Comparison of ENCODE assay signal across 20 mouse cellular contexts in the genomic region with DNA sequence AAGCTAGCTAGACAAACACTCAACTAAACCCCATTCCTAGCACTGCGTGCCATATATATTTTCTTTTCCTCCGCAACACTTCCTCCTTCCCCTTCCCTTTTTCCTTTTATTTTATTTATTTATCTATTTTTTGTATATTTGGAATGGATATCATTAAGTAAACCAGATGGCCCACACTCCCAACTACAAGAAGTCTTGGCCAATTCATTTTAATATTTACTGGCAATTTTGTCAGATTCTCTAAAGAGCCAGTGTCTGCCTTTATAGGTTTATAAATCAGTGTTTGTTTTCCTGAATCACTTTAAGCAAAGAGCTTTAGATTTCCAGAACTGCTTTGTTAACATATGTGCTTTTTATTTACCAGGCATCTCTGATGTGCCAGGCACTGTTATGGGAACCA. TPM values are rescaled to one million over a fixed set of nuclear protein-coding genes. Genes with fewer than 3 reads are reported as not detected.
DNase-seq lines count a peak whose midpoint lies in the region; ATAC-seq and TF ChIP-seq lines count a peak whose summit lies in the region.
"Had no signal": no experiment of that assay in that cellular context is flagged by ENCODE, and none has a peak within 500 bp of the region (broad histone marks: within the 10 kb centered on the region; RNA-seq: fewer than 3 reads in every experiment).

No protein-coding gene starts in this region.

- H3K27me3 ChIP-seq in heart, embryonic 16.5 days (ENCODE audit: control insufficient read depth, insufficient read depth, low read length), result no peaks in the 10 kb centered on the region
- no peaks in the 10 kb centered on the region for H3K27me3 ChIP-seq in kidney, postnatal 0 days (ENCODE audit: insufficient read depth, low read length)
- no peaks in the 10 kb centered on the region for H3K27me3 ChIP-seq in stomach, embryonic 14.5 days (ENCODE audit: control insufficient read depth, insufficient read depth, low read length)
- H3K27me3 ChIP-seq in stomach, postnatal 0 days (ENCODE audit: control insufficient read depth, insufficient read depth, low read length), result no peaks in the 10 kb centered on the region
- H3K27me3 ChIP-seq: embryonic facial prominence, embryonic 13.5 days; heart, embryonic 12.5 days; hindbrain, embryonic 13.5 days; Patski had no signal

- no peak overlapping the region for H3K4me2 ChIP-seq in heart, embryonic 16.5 days (ENCODE audit: low read depth, low read length)
- no peak overlapping the region for H3K4me2 ChIP-seq in kidney, postnatal 0 days (ENCODE audit: low read length)
- no peak overlapping the region for H3K4me2 ChIP-seq in stomach, embryonic 14.5 days (replicated peaks; ENCODE audit: low read depth, low read length)
- no peak overlapping the region for H3K4me2 ChIP-seq in stomach, postnatal 0 days (replicated peaks; ENCODE audit: low read depth)
- H3K4me2 ChIP-seq: embryonic facial prominence, embryonic 13.5 days; heart, embryonic 12.5 days; hindbrain, embryonic 13.5 days had no signal

- peaks cover 3% of the 10 kb centered on the region for H3K9me3 ChIP-seq in heart, embryonic 16.5 days (replicated peaks; ENCODE audit: control insufficient read depth, low read length)
- no peaks in the 10 kb centered on the region for H3K9me3 ChIP-seq in kidney, postnatal 0 days (replicated peaks; ENCODE audit: low read length)
- H3K9me3 ChIP-seq in stomach, embryonic 14.5 days (ENCODE audit: control insufficient read depth, low read depth, low read length), result 0 out of 2 replicates have a peak, but pooled peaks cover 5% of the 10 kb centered on the region
- no peaks in the 10 kb centered on the region for H3K9me3 ChIP-seq in stomach, postnatal 0 days (ENCODE audit: control insufficient read depth, low read length)
- H3K9me3 ChIP-seq: heart, embryonic 12.5 days; hindbrain, embryonic 13.5 days had no signal

- no peak overlapping the region for H3K9ac ChIP-seq in heart, embryonic 16.5 days (ENCODE audit: low read length)
- no peak overlapping the region for H3K9ac ChIP-seq in kidney, postnatal 0 days (ENCODE audit: low read depth, low read length)
- no peak overlapping the region for H3K9ac ChIP-seq in stomach, embryonic 14.5 days (replicated peaks; ENCODE audit: low read depth, low read length)
- H3K9ac ChIP-seq in stomach, postnatal 0 days (ENCODE audit: low read length), result no peak overlapping the region
- H3K9ac ChIP-seq: embryonic facial prominence, embryonic 13.5 days; heart, embryonic 12.5 days; hindbrain, embryonic 13.5 days had no signal

- H3K4me3 ChIP-seq in heart, embryonic 16.5 days (ENCODE audit: low read length), result no peak overlapping the region
- H3K4me3 ChIP-seq in kidney, postnatal 0 days (replicated peaks; ENCODE audit: low read depth, low read length), result no peak overlapping the region
- H3K4me3 ChIP-seq in stomach, embryonic 14.5 days (ENCODE audit: low read depth, low read length), result no peak overlapping the region
- no peak overlapping the region for H3K4me3 ChIP-seq in stomach, postnatal 0 days (ENCODE audit: low read depth, low read length)
- H3K4me3 ChIP-seq: embryonic facial prominence, embryonic 13.5 days; heart, embryonic 12.5 days; hindbrain, embryonic 13.5 days had no signal

- H3K36me3 ChIP-seq in heart, embryonic 16.5 days (ENCODE audit: control insufficient read depth, insufficient read depth), result no peaks in the 10 kb centered on the region
- no peaks in the 10 kb centered on the region for H3K36me3 ChIP-seq in kidney, postnatal 0 days (ENCODE audit: insufficient read depth, low read length)
- no peaks in the 10 kb centered on the region for H3K36me3 ChIP-seq in stomach, embryonic 14.5 days (ENCODE audit: control insufficient read depth, insufficient read depth, low read length)
- H3K36me3 ChIP-seq in stomach, postnatal 0 days (ENCODE audit: control insufficient read depth, insufficient read depth, low read length), result no peaks in the 10 kb centered on the region
- H3K36me3 ChIP-seq: embryonic facial prominence, embryonic 13.5 days; heart, embryonic 12.5 days; hindbrain, embryonic 13.5 days had no signal

- H3K4me1 ChIP-seq in heart, embryonic 16.5 days (ENCODE audit: control insufficient read depth, insufficient read depth, low read length), result no peaks in the 10 kb centered on the region
- peaks cover 6% of the 10 kb centered on the region; the same call in 1 of the 2 replicates for H3K4me1 ChIP-seq in kidney, postnatal 0 days (replicated peaks; ENCODE audit: insufficient read depth, low read length)
- H3K4me1 ChIP-seq in stomach, embryonic 14.5 days (ENCODE audit: control insufficient read depth, insufficient read depth, low read length), result 0 out of 2 replicates have a peak, but pooled peaks cover 6% of the 10 kb centered on the region
- H3K4me1 ChIP-seq in stomach, postnatal 0 days (replicated peaks; ENCODE audit: control insufficient read depth, insufficient read depth), result no peaks in the 10 kb centered on the region
- H3K4me1 ChIP-seq: embryonic facial prominence, embryonic 13.5 days; heart, embryonic 12.5 days; hindbrain, embryonic 13.5 days had no signal

- TF ChIP-seq EP300 in stomach, postnatal 0 days (optimal IDR thresholded peaks at IDR 0.05), result no peak

- TF ChIP-seq CTCF in kidney, postnatal 0 days (IDR thresholded peaks at IDR 0.05; ENCODE audit: low read depth), result no peak
- no peak for TF ChIP-seq CTCF in stomach, postnatal 0 days (IDR thresholded peaks at IDR 0.05; ENCODE audit: low read depth)

- peak overlapping the region; percentile 44; the same call in 1 of the 2 replicates for H3K27ac ChIP-seq in heart, embryonic 16.5 days (ENCODE audit: low read length)
- H3K27ac ChIP-seq in kidney, postnatal 0 days, result peak overlapping the region; percentile 75
- peak overlapping the region; percentile 46; the same call in 1 of the 2 replicates for H3K27ac ChIP-seq in stomach, embryonic 14.5 days (ENCODE audit: low read length)
- H3K27ac ChIP-seq in stomach, postnatal 0 days (replicated peaks), result no peak overlapping the region
- H3K27ac ChIP-seq: embryonic facial prominence, embryonic 13.5 days; hindbrain, embryonic 13.5 days; hindbrain, postnatal 0 days had no signal

- 86% methylated on average over 2 of the region's 2 CpGs for WGBS in heart, embryonic 16.5 days
- 49% methylated on average over 2 of the region's 2 CpGs for WGBS in kidney, postnatal 0 days
- WGBS in stomach, embryonic 14.5 days, result 82% methylated on average over 2 of the region's 2 CpGs
- 79% methylated on average over 2 of the region's 2 CpGs for WGBS in stomach, postnatal 0 days

- ATAC-seq in heart, embryonic 16.5 days (replicated peaks; ENCODE audit: extremely low read depth, insufficient read depth, low FRiP score), result no peak
- no peak for ATAC-seq in kidney, postnatal 0 days (replicated peaks; ENCODE audit: low FRiP score, low read depth)
- no peak for ATAC-seq in stomach, embryonic 14.5 days (ENCODE audit: insufficient number of reproducible peaks, insufficient read depth, low FRiP score, low read depth)
- ATAC-seq in stomach, postnatal 0 days (ENCODE audit: low FRiP score, low TSS enrichment), result no peak
- no peak for ATAC-seq in megakaryocyte progenitor cell, adult 5-6 weeks (replicated peaks; ENCODE audit: poor library complexity)
- ATAC-seq: activated CD4-positive, CD25-positive, alpha-beta regulatory T cell, adult 4 months; forebrain, embryonic 14.5 days; hindbrain, postnatal 0 days; Patski had no signal

- DNase-seq in heart, adult 11 months, result no peak
- peak; percentile 67 for DNase-seq in kidney, postnatal 0 days (ENCODE audit: low spot score)
- DNase-seq in kidney, adult 18-20 months, result no peak
- DNase-seq in stomach, postnatal 0 days (ENCODE audit: low spot score), result no peak
- DNase-seq: adrenal gland, postnatal 14 days; cerebellum, adult 18-20 months; cerebellum, adult 9-11 months; cerebellum, postnatal 36 days; gastrocnemius, postnatal 36 days; heart, postnatal 14 days had no signal

RNA-seq across cellular contexts. Expression of a gene that starts 22.8 kb away (rescaled TPM):
- polyA plus RNA-seq in heart, embryonic 16.5 days (2015; fragmentation: Nextera tagmentation; extraction: Ambion mirVana), result 346 and 349 TPM in 2 replicates
- 302 and 312 TPM in 2 replicates for polyA plus RNA-seq in kidney, postnatal 0 days (2015; fragmentation: Nextera tagmentation; extraction: Ambion mirVana)
- 317 and 368 TPM in 2 replicates for polyA plus RNA-seq in stomach, embryonic 14.5 days (2014; fragmentation: Nextera tagmentation; extraction: Ambion mirVana)
- polyA plus RNA-seq in stomach, postnatal 0 days (2015; fragmentation: Nextera tagmentation; extraction: Ambion mirVana), result 225 and 246 TPM in 2 replicates
- 78.2 and 84.2 TPM in 2 replicates for total RNA-seq in megakaryocyte progenitor cell, adult 5-6 weeks (2015)
- total RNA-seq in megakaryocyte progenitor cell, adult 5-6 weeks (2017), result 139 and 140 TPM in 2 replicates
